Mouse (Mus musculus): ENCODE measurements around the gene Cdsn.

DNA sequence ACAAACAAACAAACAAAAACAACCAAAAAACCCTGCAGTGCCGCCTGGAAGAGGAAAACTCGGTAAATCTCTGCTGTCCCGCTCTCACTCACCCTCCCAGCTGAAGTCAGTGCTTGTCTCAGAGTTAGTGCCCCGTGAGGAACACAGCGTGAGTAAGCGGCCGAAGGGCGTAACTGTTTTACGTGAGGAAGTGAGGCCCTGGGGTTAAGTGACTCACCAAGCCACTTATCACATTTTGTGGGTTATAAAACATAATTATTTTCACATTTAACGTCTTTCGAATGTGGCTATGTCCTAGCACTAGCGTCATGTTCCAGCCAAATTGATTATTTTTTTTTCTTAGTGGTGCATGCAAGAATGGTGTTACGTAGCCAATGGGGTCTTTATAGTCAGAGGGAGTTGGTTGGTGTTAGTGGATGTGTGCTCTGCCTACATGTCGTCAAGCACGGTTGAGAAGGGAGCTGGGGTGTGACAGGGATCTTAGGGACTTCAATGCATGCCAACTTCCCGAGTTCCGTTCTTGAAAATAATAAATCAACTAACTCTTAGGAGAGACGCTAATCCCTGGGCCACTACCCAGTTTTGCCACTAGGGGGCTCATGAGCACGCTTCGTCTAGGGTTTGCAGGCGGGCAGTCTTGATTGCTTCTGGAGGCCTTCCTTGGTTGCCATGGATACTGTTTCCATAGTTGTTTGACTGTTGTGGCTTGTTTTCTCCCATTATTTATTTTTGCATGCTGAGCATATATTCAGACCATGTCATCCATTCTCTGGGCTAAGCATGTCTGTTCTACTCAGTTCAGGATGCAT lies 38.7 kb downstream of the Cdsn start:
- TF ChIP-seq CTCF (IDR thresholded peaks at IDR 0.05): peak; percentile 95
- TF ChIP-seq POLR2A (IDR thresholded peaks at IDR 0.05; ENCODE audit: insufficient read depth, low read depth, low read length): no peak

Data from heart, adult 2 months (tissue).